Mouse (Mus musculus): ENCODE measurements around the gene Serinc2.

Gene Serinc2

GRCm38 (mm10) chr4:130279105-130279504 lies at the start of gene Serinc2:
Gene Serinc2 (minus strand): TSS chr4:130279205.
- DNase-seq (ENCODE audit: low spot score in 2 of 2): no peak

GRCm38 (mm10) chr4:130327366-130327765 lies 48.4 kb upstream of the Serinc2 start:
- DNase-seq (ENCODE audit: low spot score in 2 of 2): no peak

GRCm38 (mm10) chr4:130325446-130325845 lies 46.4 kb upstream of the Serinc2 start:
- no peak for DNase-seq (ENCODE audit: low spot score in 2 of 2)

DNA sequence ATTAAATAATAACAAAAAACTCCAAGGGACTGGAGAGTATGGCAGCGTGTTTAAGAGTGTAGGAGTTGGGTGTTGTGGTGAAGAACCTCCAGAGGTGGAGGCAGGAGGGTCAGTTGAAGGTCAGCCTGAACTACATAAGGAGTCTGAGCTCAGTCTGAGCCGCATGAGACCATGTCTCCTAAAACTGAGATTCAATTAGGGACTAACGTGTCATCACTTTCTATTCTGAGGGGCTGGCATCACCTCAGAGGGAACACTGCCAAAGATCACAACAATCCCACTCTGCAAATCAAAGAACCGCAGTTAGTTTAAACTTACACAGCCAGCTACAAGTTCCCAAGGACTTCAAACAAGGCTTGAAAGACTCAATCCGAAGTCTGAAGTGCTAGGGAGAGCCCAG lies 44.6 kb upstream of the Serinc2 start:
- DNase-seq (ENCODE audit: low spot score in 2 of 2): no peak

- DNase-seq (ENCODE audit: low spot score in 2 of 2): no peak
Measured at GRCm38 (mm10) chr4:130323165-130323564, 44.2 kb upstream of the Serinc2 start.

DNA sequence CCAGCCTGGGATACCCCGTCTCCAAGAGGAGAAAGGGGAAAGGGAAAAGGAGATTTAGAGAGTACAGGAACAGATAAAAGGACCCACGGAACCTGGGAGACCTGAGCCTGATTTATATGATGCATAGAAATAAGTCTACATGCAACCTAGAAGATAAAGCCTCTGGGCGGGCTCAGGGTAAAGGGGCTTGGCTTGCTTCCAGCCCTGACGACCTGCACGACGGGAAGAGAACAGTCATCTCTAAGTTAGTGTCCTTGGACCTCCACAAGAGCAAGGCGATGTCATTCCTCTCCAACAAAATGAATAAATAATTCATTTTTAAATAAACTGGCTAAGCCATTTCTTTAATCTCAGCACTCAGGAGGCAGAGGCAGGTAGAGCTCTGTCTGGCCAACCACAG lies 43.6 kb upstream of the Serinc2 start:
- DNase-seq (ENCODE audit: low spot score in 2 of 2): no peak

DNA sequence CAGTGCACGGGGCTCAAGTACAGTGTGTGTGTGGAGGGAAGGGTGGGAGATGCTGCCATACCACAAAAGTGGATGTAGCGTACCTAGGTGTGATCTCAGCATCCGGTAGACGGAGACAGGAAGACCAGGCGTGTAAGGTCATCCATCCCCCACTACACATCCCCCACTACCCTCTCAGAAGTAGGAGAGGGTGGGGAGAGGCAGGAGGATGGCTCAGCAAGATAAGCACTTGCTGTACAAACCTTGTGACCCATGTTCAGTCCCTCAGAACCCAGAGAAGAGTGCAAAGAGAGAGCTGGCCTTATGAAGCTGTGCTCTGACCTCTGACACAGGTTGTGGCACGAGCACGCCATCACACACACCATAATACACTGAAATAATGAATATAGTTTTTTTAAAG lies 42.6 kb upstream of the Serinc2 start:
- no peak for DNase-seq (ENCODE audit: low spot score in 2 of 2)

GRCm38 (mm10) chr4:130319564-130319963 lies 40.6 kb upstream of the Serinc2 start:
- no peak for DNase-seq (ENCODE audit: low spot score in 2 of 2)

GRCm38 (mm10) chr4:130318122-130318521 lies 39.1 kb upstream of the Serinc2 start:
- no peak for DNase-seq (ENCODE audit: low spot score in 2 of 2)

DNA sequence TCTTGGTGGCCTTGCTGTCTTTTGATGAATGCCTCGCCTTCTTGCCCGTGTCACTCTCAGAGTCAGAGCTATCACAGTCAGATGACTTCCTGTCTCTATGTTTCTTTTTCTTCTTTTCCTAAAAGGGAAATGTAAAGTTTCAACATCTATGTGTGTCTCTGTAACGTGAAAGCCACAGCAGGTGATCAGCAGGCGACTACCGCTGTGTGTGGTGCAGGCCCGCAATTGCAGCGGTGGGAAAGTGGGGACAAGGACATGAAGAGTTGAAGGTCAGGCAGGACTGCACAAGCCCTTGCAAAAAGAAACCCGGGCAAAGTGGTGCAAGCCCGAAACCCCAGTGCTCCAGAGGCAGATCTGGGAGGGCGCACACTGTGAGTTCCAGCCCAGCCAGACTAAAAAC lies 37.7 kb upstream of the Serinc2 start:
- no peak for DNase-seq (ENCODE audit: low spot score in 2 of 2)

DNA sequence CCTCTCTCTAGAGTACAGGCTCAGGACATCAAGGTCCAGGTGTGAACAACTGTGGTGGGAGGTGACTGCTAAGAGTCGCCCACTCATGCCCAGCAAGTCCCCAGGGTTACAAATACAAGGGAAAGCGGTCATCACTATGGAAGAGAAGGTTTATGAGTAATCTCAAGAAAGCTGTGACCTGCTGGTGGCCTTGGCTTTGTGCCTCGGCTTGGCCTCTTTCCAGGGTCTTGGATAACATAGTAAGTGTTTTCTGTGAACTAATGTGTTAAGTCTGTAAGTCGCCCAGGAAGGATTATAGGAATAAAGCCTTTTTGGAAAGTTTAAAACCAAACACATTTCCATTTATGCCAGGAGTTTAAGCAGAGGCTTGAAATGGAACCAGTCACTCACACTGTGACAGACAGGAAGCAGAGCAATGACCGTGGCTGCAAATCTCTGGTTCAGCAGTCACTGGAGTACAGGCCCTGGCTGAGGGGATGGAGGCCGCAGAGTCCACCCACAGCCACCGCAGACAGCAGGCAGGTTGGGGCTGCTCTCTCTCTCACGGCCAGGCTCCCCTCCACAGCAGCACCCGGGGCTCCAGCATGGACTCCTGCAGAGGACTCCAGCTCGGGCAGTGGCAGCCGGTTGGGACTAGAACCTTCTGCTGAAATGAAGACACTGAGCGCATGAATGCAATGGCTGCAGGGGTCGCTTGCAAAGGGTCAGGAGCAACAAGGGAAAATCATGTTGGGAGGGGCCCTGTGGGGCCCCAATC lies 36.9 kb upstream of the Serinc2 start:
- no peak for DNase-seq (ENCODE audit: low spot score in 2 of 2)

- DNase-seq (ENCODE audit: low spot score in 2 of 2): no peak
Measured at GRCm38 (mm10) chr4:130313552-130313951, 34.5 kb upstream of the Serinc2 start.

- DNase-seq (ENCODE audit: low spot score in 2 of 2): no peak
Measured at GRCm38 (mm10) chr4:130312526-130312925, 33.5 kb upstream of the Serinc2 start.

GRCm38 (mm10) chr4:130309254-130309653 lies 30.2 kb upstream of the Serinc2 start:
- DNase-seq (ENCODE audit: low spot score in 2 of 2): no peak

DNA sequence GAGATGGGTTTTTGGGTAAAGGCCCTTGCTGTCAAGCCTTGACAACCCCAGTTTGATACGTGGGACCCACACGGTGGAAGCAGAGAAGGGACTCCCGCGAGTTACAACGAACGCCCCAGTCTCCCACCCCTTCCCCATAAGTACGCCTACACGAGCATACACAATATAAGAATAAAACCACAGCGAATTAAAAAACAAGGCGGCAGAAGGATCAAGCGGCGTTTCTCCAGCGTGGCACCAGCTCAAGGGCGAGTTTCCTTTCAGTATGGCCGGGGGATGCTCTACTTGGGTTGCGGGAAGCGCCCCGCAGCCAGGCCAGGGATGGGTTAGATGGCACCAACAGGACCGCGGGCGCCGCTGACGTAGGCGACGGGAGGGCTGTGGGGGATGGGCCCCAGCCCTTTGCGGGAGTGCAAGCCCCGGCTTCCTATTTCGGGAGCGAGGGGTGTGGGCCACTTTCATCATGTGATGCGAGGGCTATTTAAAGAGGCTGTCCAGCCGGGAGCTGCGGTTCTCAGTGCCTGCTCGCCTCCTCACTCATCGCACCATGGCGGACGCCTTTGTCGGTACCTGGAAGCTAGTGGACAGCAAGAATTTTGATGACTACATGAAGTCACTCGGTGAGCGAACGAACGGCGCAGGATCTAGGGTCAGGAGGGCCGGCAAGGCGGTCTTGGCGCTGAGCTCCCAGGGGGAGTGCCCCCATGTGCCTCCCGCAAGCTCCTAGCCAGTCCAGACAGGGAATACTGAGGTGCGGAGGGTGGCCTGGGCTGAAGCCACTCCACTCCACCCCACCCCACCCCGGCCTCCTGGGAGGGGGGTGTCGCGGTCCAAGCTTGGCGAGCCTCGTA lies 29.5 kb upstream of the Serinc2 start, which contains the start of the genes Fabp3 and Gm10570:
Gene Fabp3 (plus strand): TSS at position 365 of the 851 bp plus-strand sequence.
Gene Gm10570 (minus strand): TSS at position 444 of the 851 bp plus-strand sequence.
- DNase-seq (ENCODE audit: low spot score in 2 of 2): peak; percentile 47 to 84

DNA sequence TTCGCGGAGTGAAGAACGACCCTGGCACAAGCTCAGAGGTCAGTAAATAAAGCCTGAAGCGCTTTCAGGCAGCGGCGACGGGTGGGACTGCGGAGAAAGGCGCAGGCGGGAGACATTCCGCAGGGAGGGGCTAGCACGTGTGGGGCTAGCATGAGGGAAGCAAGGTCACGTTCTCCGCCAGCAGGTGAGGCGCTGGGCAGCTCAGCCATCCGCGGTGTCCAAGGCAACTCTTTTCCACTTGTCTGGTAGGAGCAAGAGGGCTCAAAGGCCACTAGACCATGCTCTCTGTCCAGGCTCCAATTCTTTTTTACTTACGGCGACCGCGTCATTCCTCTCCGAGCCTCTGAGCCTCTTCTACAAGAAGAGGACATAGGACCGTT lies 28.8 kb upstream of the Serinc2 start:
- peak in 1 of 2 experiments; percentile 49 for DNase-seq (ENCODE audit: low spot score in 2 of 2)

GRCm38 (mm10) chr4:130306796-130307630 lies 28.0 kb upstream of the Serinc2 start:
- DNase-seq (ENCODE audit: low spot score in 2 of 2): no peak

- DNase-seq (ENCODE audit: low spot score in 2 of 2): no peak
Measured at GRCm38 (mm10) chr4:130304746-130305145, 25.7 kb upstream of the Serinc2 start.

DNA sequence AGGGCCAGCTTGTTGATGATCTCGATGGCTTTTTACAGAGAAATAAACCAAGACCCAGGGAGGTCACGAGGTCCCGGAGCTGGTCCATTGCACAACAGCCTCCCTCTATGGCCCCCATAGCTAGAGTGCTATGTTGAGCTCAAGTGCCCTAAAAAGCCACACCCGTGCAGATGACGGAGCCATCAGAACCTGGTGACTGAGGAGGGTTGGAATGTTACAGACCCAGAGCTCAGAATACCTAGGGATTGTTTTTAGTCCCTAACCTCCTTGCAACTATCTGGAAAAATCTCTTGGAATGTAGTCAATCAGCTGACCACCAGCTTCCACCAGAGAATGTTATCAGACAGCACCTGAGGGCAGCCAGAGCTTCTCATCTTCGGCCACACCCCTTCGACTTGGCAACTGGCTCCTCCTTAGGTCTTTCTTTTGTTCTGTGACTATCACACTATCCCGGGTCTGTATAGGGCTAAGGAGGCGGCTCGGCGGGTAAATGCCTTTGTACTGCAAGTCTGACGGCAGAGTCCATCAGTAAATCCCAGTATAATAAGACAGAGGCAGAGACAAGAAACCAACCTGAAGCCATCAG lies 23.4 kb upstream of the Serinc2 start:
- DNase-seq (ENCODE audit: low spot score in 2 of 2): no peak

- no peak for DNase-seq (ENCODE audit: low spot score in 2 of 2)
Measured at GRCm38 (mm10) chr4:130299629-130300018, 20.6 kb upstream of the Serinc2 start.

DNA sequence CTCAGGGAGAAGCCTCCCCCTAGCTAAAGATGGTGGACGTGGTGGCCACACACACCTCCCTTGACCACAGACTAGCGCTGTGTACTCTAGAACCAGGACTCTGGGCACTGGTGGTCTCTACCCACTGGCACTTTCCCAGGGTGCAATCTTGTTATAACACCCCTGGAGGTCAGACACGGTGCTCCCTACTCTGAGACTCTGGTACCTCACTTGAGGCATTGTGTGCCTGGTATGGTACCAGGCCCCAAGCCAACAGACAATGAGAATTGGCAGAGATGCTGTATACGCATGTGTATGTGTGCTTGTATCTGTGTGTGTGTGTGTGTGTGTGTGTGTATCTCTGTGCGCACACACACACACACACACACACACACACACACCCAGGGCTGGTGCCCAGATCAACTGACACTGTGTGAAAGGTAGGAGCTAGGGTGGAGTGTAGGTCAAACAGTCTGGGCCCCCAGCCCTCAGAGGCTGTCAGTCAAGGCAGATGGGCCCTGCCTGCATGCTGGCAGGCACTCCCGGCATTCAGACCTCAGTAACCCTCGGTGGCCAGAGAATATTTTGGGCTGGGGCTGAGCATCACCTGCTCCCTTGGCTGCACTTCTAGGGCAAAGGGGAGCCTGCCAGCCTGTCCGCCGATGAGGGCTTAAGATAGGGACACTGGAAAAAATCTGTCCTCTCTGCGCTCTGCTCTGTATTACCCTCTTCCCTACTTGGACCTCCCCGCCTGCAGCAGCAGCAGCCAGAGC lies 20.0 kb upstream of the Serinc2 start:
- DNase-seq (ENCODE audit: low spot score in 2 of 2): no peak
